Mouse (Mus musculus) ES-E14 (cell line): ENCODE measurements at regions not wholly inside any gene's neighbourhood (a gene's known extent, or its start where the extent isn't known, plus 50 kb on each side); places are given as distances from the start of the nearest gene placed in this dataset.

Experiments used
- DNase-seq: peaks from one replicate; pipeline ENCODE4 v3.0.0-alpha.2; 2013; ENCODE audit warnings: low read depth, low spot score
- H3K27ac ChIP-seq: 2 replicates; pipeline ENCODE4 v1.5.1; 2012; ENCODE audit warnings: low read depth, mild to moderate bottlenecking, low read length, moderate library complexity, mixed read lengths; ENCODE audit not compliant: poor library complexity, insufficient read depth, severe bottlenecking
- H3K36me3 ChIP-seq: 2 replicates; pipeline ENCODE4 v1.6.1; 2012; ENCODE audit warnings: mild to moderate bottlenecking, low read length, moderate library complexity, mixed read lengths; ENCODE audit not compliant: control insufficient read depth, poor library complexity, insufficient read depth, severe bottlenecking
- H3K4me1 ChIP-seq, 2 experiments: fragments of 150-350 bp in 1 of 2; sonication (generic) in 1 of 2; 2 replicates each; pipeline ENCODE4 v1.6.1; 2012; ENCODE audit warnings: low read length in 2 of 2, mild to moderate bottlenecking in 1 of 2, mixed read lengths in 1 of 2; ENCODE audit not compliant: control insufficient read depth in 2 of 2, insufficient read depth in 2 of 2, poor library complexity in 1 of 2
- H3K4me3 ChIP-seq, 2 experiments: fragments of 150-350 bp in 1 of 2; sonication (generic) in 1 of 2; 2 replicates each; pipeline ENCODE4 v1.5.1; 2012; ENCODE audit warnings: low read length in 2 of 2, low read depth in 1 of 2, mild to moderate bottlenecking in 1 of 2, mixed read lengths in 1 of 2; ENCODE audit not compliant: insufficient read depth in 1 of 2, poor library complexity in 1 of 2, severe bottlenecking in 1 of 2
- H3K9ac ChIP-seq: 2 replicates; pipeline ENCODE4 v1.6.1; 2012; ENCODE audit warnings: low read depth, mild to moderate bottlenecking, low read length, mixed read lengths; ENCODE audit not compliant: poor library complexity, insufficient read depth, severe bottlenecking
- H3K9me3 ChIP-seq: fragments of 150-350 bp; sonication (generic); 2 replicates; pipeline ENCODE4 v1.6.1; 2012; ENCODE audit warnings: low read depth, mild to moderate bottlenecking, low read length; ENCODE audit not compliant: control insufficient read depth, insufficient read depth
- CHD2 ChIP-seq: IDR thresholded peaks from 2 replicates; pipeline ENCODE4 v1.6.1; 2014; ENCODE audit warnings: mild to moderate bottlenecking, low read depth, low read length, inconsistent platforms
- HCFC1 ChIP-seq: IDR thresholded peaks from 2 replicates; pipeline ENCODE4 v1.6.1; 2012; ENCODE audit warnings: low read length, inconsistent platforms, borderline replicate concordance; ENCODE audit not compliant: insufficient read depth
- MAFK ChIP-seq: IDR thresholded peaks from 2 replicates; pipeline ENCODE4 v1.6.1; 2014; ENCODE audit warnings: mild to moderate bottlenecking, low read depth, low read length, inconsistent platforms; ENCODE audit not compliant: insufficient read depth
- ZC3H11A ChIP-seq: IDR thresholded peaks from 2 replicates; pipeline ENCODE4 v1.6.1; 2012; ENCODE audit warnings: low read depth, mild to moderate bottlenecking, inconsistent platforms, low read length, borderline replicate concordance
- ZNF384 ChIP-seq: IDR thresholded peaks from 2 replicates; pipeline ENCODE4 v1.6.1; 2012; ENCODE audit warnings: low read depth, low read length, inconsistent platforms
- in situ Hi-C, 2 experiments: fragments of 600-800 bp; cut with MboI; formaldehyde crosslinking; loops; one replicate each; pipeline ENCODE4 v1.15.1; 2025; ENCODE audit warnings: low sequenced_read_pairs in 2 of 2, inconsistent platforms in 1 of 2; ENCODE audit not compliant: unreplicated experiment in 2 of 2

DNA sequence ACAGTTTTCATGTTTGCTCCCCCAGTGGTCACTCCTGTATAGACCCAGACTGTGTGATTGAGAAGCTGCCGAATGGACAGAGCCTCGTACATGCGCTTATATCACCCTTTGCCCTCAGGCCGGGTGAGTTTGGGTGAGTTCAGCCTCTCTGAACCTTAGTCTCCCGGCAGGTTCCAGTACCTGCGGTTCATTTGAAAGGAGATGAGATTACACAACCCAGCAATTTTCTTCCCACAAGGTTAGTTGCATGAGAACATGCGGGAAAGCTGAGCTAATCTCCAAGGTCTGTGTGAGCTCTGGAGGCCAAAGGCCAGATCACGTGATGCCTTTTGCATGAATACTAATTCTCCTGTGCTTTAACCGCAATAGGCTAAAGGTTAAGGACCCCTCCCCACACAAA, 378.1 kb upstream of the Tbx3 start:
- DNase-seq: no peak
- Histone ChIP-seq H3K4me3 (no peak overlapping the region), H3K27ac (no peak overlapping the region), H3K4me1 (no peaks in the 10 kb centered on the region), H3K9ac (no peak overlapping the region), H3K9me3 (no peaks in the 10 kb centered on the region), H3K36me3 (no peaks in the 10 kb centered on the region)
- TF ChIP-seq ZNF384 (no peak), HCFC1 (no peak), CHD2 (no peak), ZC3H11A (no peak), MAFK (no peak)
- in situ Hi-C loops: loop anchor here in 1 of 2 experiments (25.0 kb wide), 1 partner anchor 395 kb away; no protein-coding TSS in a partner anchor

DNA sequence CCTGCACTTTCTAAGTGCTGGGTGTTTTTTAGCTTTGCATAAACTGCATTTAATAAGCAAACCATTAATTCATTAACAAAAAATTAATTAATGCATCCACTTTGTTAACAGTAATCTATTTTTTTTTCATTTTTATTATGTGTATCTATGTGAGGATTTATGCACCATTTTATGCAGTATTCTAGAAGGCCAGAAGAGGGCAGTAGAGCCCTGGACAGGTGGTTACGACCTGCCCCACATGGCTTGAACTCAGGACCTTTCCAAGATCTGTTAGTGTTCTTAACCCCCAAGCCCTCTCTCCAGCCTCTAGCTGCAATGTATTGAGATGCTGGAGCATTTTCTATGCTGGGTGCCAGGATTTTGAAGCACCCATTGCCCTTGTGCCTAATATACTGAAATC, 377.6 kb upstream of the Tbx3 start:
- Histone ChIP-seq H3K36me3 (no peaks in the 10 kb centered on the region), H3K9me3 (no peaks in the 10 kb centered on the region), H3K27ac (no peak overlapping the region), H3K4me3 (no peak overlapping the region), H3K4me1 (no peaks in the 10 kb centered on the region), H3K9ac (no peak overlapping the region)
- in situ Hi-C loops: loop anchor here in 1 of 2 experiments (25.0 kb wide), 1 partner anchor 394 kb away; no protein-coding TSS in a partner anchor
- DNase-seq: no peak
- no peak for TF ChIP-seq CHD2
- TF ChIP-seq ZC3H11A: peak; percentile 79; the same call in 1 of the 2 replicates
- TF ChIP-seq HCFC1: no peak
- TF ChIP-seq MAFK: no peak
- 0 out of 2 replicates have a peak, but pooled peaks have one; percentile 21 for TF ChIP-seq ZNF384

DNA sequence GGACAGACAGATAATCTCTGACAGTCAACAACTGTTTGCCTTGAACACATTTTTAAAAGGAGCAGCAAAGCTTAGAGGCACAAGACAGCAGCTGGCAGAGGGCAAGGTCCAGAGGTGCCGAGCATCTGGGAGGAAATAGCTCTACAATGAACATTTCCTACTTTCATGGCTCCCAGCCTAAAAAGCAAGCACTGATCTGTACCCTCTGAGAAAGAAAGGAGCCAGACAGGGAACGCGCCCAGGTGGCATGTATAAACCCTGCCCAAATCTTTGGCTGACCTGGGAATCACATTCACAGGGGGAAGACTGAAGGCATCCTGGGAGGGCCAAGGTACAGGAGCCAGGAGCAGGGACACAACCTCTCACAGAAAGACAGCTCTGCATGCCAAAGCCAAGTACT, 371.2 kb upstream of the Tbx3 start:
- in situ Hi-C loops: loop anchor here in 1 of 2 experiments (25.0 kb wide), 1 partner anchor 388 kb away; no protein-coding TSS in a partner anchor
- Histone ChIP-seq H3K9me3 (no peaks in the 10 kb centered on the region), H3K9ac (no peak overlapping the region), H3K36me3 (no peaks in the 10 kb centered on the region), H3K27ac (no peak overlapping the region), H3K4me3 (no peak overlapping the region), H3K4me1 (peaks cover 2 to 4% of the 10 kb centered on the region in 2 experiments; a peak in 2 of 4 replicates)
- TF ChIP-seq CHD2 (no peak), ZNF384 (no peak), HCFC1 (no peak), ZC3H11A (no peak), MAFK (no peak)
- DNase-seq: no peak

DNA sequence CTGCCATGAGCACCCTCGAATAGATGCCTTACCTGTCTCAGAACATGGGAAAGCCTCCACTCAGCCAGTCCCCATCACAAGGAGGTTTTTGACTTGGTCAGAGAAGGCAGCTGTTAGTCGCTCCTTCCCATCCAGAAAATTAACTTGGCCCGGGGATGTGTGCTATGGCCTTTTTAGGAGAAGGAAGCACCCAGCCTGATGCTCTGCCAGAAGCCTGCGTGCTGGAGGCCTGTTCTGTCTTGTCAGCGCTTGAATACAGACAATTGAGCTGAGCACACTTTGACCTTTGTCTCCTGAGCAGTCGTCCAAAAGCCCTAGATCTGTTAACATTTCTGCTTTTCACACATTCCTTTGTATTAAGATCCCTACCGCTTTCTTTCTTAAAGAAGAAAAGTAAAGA, 370.4 kb upstream of the Tbx3 start:
- no peak overlapping the region for H3K9ac ChIP-seq
- peaks cover 4 to 6% of the 10 kb centered on the region in 2 experiments; a peak in 3 of 4 replicates for H3K4me1 ChIP-seq
- in situ Hi-C loops: loop anchor here in 1 of 2 experiments (10.0 kb wide), 1 partner anchor 395 kb away; no protein-coding TSS in a partner anchor
- no peak overlapping the region for H3K27ac ChIP-seq
- no peaks in the 10 kb centered on the region for H3K9me3 ChIP-seq
- TF ChIP-seq MAFK: no peak
- no peak for TF ChIP-seq HCFC1
- TF ChIP-seq ZNF384: no peak
- TF ChIP-seq ZC3H11A: no peak
- DNase-seq: no peak
- no peak overlapping the region for H3K4me3 ChIP-seq
- no peaks in the 10 kb centered on the region for H3K36me3 ChIP-seq
